11 mouse cellular contexts compared by ENCODE assay signal in genomic region chr7:144927591-144927990, GRCm38 (mm10). TPM values are rescaled to one million over a fixed set of nuclear protein-coding genes. Genes with fewer than 3 reads are reported as not detected.
DNase-seq lines count a peak whose midpoint lies in the region; ATAC-seq and TF ChIP-seq lines count a peak whose summit lies in the region.
"Had no signal": no experiment of that assay in that cellular context is flagged by ENCODE, and none has a peak within 500 bp of the region (broad histone marks: within the 10 kb centered on the region; RNA-seq: fewer than 3 reads in every experiment).

No protein-coding gene starts in this region.

- no peak for TF ChIP-seq POLR2A in bone marrow, adult 2 months (IDR thresholded peaks at IDR 0.05; ENCODE audit: borderline replicate concordance, control insufficient read depth, low read depth, low read length)

- H3K27me3 ChIP-seq in limb, embryonic 13.5 days = no peaks in the 10 kb centered on the region
- H3K27me3 ChIP-seq in limb, embryonic 10.5 days (ENCODE audit: low read depth, poor library complexity, severe bottlenecking) = no peaks in the 10 kb centered on the region
- H3K27me3 ChIP-seq in liver, embryonic 16.5 days (ENCODE audit: control insufficient read depth, insufficient read depth, low read depth, low read length) = no peaks in the 10 kb centered on the region

- no peak overlapping the region for H3K27ac ChIP-seq in limb, embryonic 13.5 days
- H3K27ac ChIP-seq in limb, embryonic 10.5 days = no peak overlapping the region
- H3K27ac ChIP-seq in bone marrow, adult 2 months (ENCODE audit: control insufficient read depth, insufficient read depth, low read depth, low read length, poor library complexity) = 0 out of 2 replicates have a peak overlapping the region, but pooled peaks have one; percentile 0
- H3K27ac ChIP-seq in liver, embryonic 16.5 days (ENCODE audit: low read length) = no peak overlapping the region

- H3K4me2 ChIP-seq in limb, embryonic 13.5 days (replicated peaks) = no peak overlapping the region
- no peak overlapping the region for H3K4me2 ChIP-seq in liver, embryonic 16.5 days (ENCODE audit: low read depth, low read length)

- no peak for TF ChIP-seq CTCF in bone marrow, adult 2 months (IDR thresholded peaks at IDR 0.05; ENCODE audit: control insufficient read depth, insufficient read depth, low read length)

- WGBS in limb, embryonic 13.5 days = 85% methylated on average over 2 of the region's 2 CpGs
- WGBS in limb, embryonic 10.5 days = 81% methylated on average over 2 of the region's 2 CpGs
- 59% methylated on average over 2 of the region's 2 CpGs for WGBS in bone marrow, adult 2 months
- 59% methylated on average over 2 of the region's 2 CpGs for WGBS in liver, embryonic 16.5 days (ENCODE audit: insufficient replicate concordance)

- 0 out of 2 replicates have a peak overlapping the region, but pooled peaks have one; percentile 8 for H3K9ac ChIP-seq in limb, embryonic 13.5 days
- no peak overlapping the region for H3K9ac ChIP-seq in liver, embryonic 16.5 days (ENCODE audit: low read depth, low read length)

- no peak overlapping the region for H3K4me3 ChIP-seq in limb, embryonic 13.5 days
- no peak overlapping the region for H3K4me3 ChIP-seq in limb, embryonic 10.5 days
- H3K4me3 ChIP-seq in bone marrow, adult 2 months (replicated peaks; ENCODE audit: control insufficient read depth, low read depth, low read length) = no peak overlapping the region
- no peak overlapping the region for H3K4me3 ChIP-seq in liver, embryonic 16.5 days (ENCODE audit: low read depth, low read length)

- DNase-seq in cerebellum, adult 9-10 months = peak; percentile 9
- DNase-seq in cerebellum, adult 8-10 months = no peak
- DNase-seq in limb, embryonic 10.5 days (ENCODE audit: low spot score) = no peak
- DNase-seq in neural tube, embryonic 10.5 days (ENCODE audit: extremely low spot score, low spot score) = no peak
- no peak for DNase-seq in cerebellum, adult 9-11 months
- DNase-seq: lung, postnatal 14 days had no signal

- peaks cover 7% of the 10 kb centered on the region for H3K4me1 ChIP-seq in limb, embryonic 13.5 days
- H3K4me1 ChIP-seq in limb, embryonic 10.5 days = peaks cover 5% of the 10 kb centered on the region
- peaks cover 1% of the 10 kb centered on the region; the same call in 1 of the 2 replicates for H3K4me1 ChIP-seq in bone marrow, adult 2 months (ENCODE audit: control insufficient read depth, insufficient read depth, low read length)
- H3K4me1 ChIP-seq in liver, embryonic 16.5 days (ENCODE audit: control insufficient read depth, low read depth, low read length) = no peaks in the 10 kb centered on the region; the same call in 1 of the 2 replicates

- peaks cover 43% of the 10 kb centered on the region for H3K36me3 ChIP-seq in limb, embryonic 13.5 days
- peaks cover 48% of the 10 kb centered on the region for H3K36me3 ChIP-seq in limb, embryonic 10.5 days
- H3K36me3 ChIP-seq in liver, embryonic 16.5 days (ENCODE audit: control insufficient read depth, insufficient read depth) = no peaks in the 10 kb centered on the region

- no peaks in the 10 kb centered on the region for H3K9me3 ChIP-seq in limb, embryonic 13.5 days
- no peaks in the 10 kb centered on the region for H3K9me3 ChIP-seq in limb, embryonic 10.5 days (replicated peaks)
- no peaks in the 10 kb centered on the region for H3K9me3 ChIP-seq in liver, embryonic 16.5 days (replicated peaks; ENCODE audit: control insufficient read depth, low read length)

- ATAC-seq in limb, embryonic 13.5 days (ENCODE audit: low FRiP score, low read depth) = no peak
- ATAC-seq in liver, embryonic 16.5 days (ENCODE audit: low read depth) = 0 out of 2 replicates have a peak, but pooled peaks have one; percentile 12
- ATAC-seq: intestine, embryonic 16.5 days had no signal

RNA-seq across cellular contexts. Expression of gene Ccnd1, which starts 12.1 kb away (rescaled TPM):
- 167 and 169 TPM in 2 replicates for polyA plus RNA-seq in limb, embryonic 13.5 days (2015; fragmentation: Nextera tagmentation; extraction: Ambion mirVana)
- polyA plus RNA-seq in limb, embryonic 10.5 days (2016; fragmentation: Nextera tagmentation; extraction: Ambion mirVana) = 152 and 160 TPM in 2 replicates
- 2.7 and 10.0 TPM in 2 replicates for polyA plus RNA-seq in bone marrow, adult 2 months (2011; ENCODE audit: insufficient read depth, insufficient read length, low replicate concordance, missing spikeins)
- polyA plus RNA-seq in liver, embryonic 16.5 days (2015; fragmentation: Nextera tagmentation; extraction: Ambion mirVana) = 20.5 and 20.9 TPM in 2 replicates

RNA-seq across cellular contexts. Expression of gene LTO1, which starts 12.7 kb away (rescaled TPM):
- 27.5 and 32.9 TPM in 2 replicates for polyA plus RNA-seq in limb, embryonic 13.5 days (2015; fragmentation: Nextera tagmentation; extraction: Ambion mirVana)
- 23.4 and 27.2 TPM in 2 replicates for polyA plus RNA-seq in limb, embryonic 10.5 days (2016; fragmentation: Nextera tagmentation; extraction: Ambion mirVana)
- polyA plus RNA-seq in bone marrow, adult 2 months (2011; ENCODE audit: insufficient read depth, insufficient read length, low replicate concordance, missing spikeins) = 8.8 and 25.8 TPM in 2 replicates
- polyA plus RNA-seq in liver, embryonic 16.5 days (2015; fragmentation: Nextera tagmentation; extraction: Ambion mirVana) = 8.8 and 9.0 TPM in 2 replicates

RNA-seq across cellular contexts. Expression of gene Fgf15, which starts 31.3 kb away (rescaled TPM):
- polyA plus RNA-seq in limb, embryonic 13.5 days (2015; fragmentation: Nextera tagmentation; extraction: Ambion mirVana) = 0.22 and 0.31 TPM in 2 replicates
- 0.35 and 0.70 TPM in 2 replicates for polyA plus RNA-seq in limb, embryonic 10.5 days (2016; fragmentation: Nextera tagmentation; extraction: Ambion mirVana)
- polyA plus RNA-seq in bone marrow, adult 2 months (2011; ENCODE audit: insufficient read depth, insufficient read length, low replicate concordance, missing spikeins) = not detected in 2 replicates
- not detected in 2 replicates for polyA plus RNA-seq in liver, embryonic 16.5 days (2015; fragmentation: Nextera tagmentation; extraction: Ambion mirVana)
- polyA plus RNA-seq: spleen, adult 2 months had no signal
